Mouse (Mus musculus) right cerebral cortex, postnatal 10 days (tissue): Measurements from ENCODE around the gene Prss38.

Experiments used
- DNase-seq, 2 experiments: peaks; one replicate each; pipeline ENCODE4 v3.0.0; 2021; ENCODE audit warnings: low spot score in 2 of 2

Gene Prss38

DNA sequence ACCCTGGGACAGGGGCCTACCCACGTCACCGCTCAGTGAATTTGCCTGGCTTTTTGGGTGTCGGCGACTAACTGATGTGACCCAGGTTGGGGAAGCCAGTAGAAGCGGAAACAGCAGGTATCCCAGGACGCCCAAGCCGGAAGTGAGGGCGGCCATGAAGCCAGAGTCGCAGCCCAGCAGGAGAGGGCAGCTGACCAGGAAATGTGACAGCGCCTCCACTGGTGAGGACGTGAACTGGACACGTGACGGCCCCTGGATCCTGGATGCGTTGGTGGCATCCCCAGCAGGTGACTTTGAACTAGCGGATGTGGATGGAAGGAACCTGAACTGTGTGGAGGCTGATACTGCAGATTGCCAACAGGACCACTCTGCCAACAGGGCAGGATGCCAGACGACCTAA lies at the start of gene Prss38:
Prss38 (minus strand) TSS at position 183 of the 400 bp plus-strand sequence.
- DNase-seq, result no peak

DNA sequence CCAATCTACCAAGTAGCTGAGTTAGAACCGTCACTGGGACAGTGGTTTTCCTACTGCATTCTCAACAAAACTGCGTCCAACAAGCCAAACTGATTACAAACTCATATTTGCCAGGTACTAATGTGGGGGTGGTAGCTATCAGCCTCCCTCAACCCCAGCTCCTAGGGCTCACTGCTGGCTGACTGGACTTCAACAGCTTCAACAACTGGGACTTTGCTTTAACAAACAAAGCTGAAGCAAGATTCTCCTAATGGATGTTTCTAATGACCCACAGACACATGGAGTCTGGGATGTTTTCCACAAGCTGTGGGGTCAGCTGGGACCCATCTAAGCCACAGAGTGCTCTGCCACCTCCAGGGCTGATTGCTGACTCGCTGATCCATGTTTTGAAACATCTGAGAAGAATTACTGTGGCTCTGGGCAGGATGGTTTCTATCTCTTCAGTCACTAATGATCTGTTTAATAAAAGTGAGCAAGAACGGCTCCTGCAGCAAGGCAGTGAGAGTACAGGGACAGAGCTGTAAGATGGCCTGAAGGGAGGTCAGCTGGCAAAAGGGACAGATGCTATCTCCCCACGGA lies 47.6 kb upstream of the Prss38 start:
- no peak for DNase-seq

DNA sequence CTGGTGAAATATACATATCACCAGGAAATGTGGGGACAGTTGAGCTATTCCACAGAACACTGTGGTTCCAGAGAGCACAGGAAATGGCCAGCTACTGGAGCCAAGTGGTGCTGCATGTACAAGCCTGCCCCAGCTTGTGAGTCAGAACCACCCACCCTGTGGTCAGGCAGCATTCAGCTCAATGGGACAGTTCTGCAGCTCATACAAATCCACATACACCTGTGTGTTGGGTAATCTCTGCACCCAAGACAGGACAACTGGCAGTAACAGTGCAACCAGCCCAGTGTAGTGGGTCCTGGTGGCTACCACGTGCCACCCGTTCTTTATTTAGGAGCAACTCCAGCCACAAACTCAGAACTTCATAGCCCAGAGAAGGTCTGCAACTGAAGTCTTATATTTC lies 46.5 kb upstream of the Prss38 start:
- no peak for DNase-seq

DNA sequence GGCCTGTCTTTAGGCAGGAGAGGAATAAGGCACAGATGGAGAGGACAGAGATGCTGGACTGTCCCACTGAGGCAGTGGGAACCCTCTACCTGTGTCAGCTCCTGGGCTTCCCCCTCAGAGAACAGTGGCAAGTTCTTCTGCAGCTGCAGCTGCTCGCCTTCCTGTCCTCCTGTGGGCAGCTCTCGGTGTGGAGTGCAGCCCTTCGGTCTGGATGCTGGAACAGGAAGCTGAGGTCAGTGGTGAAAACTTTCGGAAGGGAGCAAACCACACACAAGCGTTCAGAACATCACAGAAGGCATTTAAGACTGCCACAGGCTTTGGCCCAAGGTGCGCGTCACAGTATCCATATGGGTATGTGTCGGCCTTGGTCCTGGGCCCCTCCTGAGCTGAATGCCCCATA lies 46.0 kb upstream of the Prss38 start:
- DNase-seq, result no peak

DNA sequence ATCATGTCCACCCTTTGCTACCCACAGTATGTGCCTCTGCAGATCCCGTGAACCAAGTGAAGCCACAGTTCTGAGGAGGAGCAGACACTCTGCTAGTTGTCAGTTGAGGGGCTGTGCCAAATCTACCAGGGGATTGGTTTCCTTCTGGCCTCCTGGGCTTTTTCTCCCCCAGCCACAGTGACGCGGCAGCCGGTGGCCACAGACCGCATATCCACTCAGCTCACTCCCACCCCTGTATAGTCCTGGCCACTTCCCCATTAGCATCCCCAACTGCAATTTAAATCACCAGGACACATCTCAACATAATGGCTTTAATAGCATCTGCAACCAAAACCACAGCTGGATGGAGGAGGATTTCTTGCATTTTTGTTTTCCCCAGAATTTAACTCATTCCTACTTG lies 43.3 kb upstream of the Prss38 start:
- no peak for DNase-seq

DNA sequence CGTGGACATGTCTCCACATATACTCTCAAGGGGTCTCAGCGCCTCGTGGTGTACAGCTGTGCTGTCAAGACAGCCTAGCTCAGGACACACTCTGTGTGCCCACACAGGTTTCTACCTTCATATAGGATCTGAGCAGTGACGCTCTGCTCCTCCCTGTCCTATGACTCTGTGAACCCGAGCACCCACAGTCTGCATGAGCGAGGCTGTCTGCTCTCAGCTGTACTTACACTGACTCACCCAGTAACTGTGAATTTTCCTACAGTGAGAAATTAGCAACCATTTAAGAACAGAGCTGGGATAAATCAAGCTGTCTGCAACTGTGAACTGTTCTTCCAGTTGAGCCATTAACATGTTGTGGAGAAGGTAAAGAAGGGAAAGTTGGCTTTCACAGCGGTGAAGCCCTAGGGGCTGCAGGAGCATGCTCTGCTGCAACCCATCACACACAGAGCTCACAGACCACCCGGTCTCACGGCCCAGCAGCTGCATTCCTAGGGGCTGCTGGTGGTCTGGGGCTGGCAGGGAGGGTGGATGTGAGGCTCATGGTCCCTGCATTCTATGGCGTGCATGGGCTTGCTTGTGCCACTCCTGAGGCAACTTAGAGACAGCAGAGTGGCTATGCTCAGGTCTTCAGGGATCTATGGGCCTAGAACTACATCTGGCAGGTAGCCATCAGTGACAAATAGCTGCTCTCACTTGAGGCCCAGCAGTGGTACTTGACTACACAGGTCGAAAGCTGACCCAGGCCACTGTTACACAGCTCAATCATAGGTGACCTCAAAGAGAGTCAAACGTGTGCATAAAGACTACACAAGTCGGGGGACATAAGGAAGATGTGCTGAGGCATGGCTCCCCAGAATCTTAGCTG lies 37.8 kb upstream of the Prss38 start:
- DNase-seq, result no peak

DNA sequence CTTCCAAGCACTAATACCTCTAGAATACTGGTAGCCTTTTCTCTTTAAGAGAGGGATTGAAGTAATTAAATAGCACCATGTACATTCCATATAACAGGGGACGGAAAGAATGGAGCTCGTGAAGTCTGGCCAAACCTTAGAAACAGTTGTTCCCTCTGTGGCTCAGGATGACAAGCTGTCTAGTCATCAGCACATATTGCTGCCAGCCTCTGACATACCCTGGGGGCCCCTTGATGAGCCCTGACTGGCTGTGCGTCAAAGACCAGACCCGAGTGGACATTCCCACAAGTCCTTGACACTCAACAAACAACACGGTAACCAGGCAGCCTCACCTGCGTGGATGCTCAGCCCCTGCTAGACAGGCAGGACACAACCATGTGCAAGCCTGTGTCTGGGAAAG lies 36.6 kb upstream of the Prss38 start:
- DNase-seq, result no peak

DNA sequence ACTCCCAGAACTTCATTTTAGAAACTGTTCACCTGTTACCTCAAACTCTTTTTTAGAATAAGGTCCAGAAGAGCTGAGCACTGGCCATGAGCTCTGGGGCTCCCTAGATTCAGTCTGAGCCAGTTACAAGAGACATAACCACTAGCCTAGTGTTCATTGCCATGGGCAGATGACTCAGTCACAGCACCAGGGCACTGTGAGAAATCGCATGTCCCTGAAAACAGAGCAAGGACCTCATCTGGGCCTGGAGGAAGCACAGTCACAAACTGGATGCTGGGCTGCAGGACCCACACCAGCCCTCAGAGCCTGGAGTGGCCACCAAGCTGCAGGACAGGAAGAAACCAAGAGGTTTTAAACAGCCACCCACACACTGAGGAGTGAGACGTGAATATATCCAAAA lies 35.4 kb upstream of the Prss38 start:
- no peak for DNase-seq

DNA sequence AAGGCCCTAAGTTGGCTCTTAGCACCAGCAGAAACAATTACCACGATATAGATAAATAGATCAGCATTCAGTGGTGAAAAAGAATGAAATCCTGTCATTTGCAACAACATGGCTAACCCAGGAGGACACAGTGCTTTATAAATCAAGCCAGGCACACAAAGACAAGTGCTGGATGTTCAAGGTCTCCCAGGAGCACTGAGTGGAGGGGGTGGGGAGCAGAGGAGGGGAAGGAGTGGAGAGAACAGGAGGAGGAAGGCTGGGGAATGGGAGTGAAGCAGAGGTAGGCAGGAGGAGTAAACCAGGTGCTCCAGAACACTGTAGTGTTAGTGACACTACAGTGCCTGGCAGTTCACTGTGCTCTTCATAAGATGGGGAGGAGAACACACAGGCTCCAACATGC lies 30.3 kb upstream of the Prss38 start:
- DNase-seq, result no peak

DNA sequence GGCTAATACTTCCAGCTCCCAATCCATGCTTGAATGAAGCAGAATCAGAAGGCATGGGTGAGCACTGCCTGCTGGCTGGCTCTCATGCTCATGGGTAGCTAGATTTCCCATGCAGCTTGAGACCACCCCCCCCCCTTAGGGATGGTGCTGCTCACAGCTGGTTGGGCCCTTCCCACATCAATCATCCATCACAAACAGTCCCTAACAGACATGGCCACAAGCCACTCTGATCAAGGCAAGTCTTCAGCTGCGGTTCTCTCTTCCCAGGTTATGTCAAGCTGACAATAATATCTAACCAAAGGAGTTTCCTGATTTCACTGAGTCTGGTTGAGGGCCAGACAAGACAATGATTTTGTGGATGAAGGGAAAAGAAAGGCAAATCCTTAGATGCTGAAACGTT lies 25.4 kb upstream of the Prss38 start:
- no peak for DNase-seq

DNA sequence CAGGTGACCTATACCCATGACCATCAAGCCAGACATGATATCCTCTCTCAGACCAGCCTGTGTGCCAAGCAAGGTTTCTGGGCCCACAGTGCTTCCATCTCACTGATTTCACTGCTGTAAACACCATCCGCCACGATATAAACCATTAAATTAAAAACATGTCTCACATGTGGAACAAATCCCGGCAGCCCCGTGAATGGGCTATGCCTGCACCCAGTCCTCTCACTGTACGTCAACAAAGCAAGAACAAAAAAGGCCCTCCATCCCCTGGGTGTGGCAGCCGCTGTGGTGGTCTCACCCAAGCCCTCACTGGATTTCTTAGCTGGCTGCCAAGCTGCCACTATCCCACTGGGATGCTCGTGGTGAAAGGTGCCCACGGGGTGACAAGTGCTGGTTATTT lies 24.4 kb upstream of the Prss38 start:
- DNase-seq, result no peak

DNA sequence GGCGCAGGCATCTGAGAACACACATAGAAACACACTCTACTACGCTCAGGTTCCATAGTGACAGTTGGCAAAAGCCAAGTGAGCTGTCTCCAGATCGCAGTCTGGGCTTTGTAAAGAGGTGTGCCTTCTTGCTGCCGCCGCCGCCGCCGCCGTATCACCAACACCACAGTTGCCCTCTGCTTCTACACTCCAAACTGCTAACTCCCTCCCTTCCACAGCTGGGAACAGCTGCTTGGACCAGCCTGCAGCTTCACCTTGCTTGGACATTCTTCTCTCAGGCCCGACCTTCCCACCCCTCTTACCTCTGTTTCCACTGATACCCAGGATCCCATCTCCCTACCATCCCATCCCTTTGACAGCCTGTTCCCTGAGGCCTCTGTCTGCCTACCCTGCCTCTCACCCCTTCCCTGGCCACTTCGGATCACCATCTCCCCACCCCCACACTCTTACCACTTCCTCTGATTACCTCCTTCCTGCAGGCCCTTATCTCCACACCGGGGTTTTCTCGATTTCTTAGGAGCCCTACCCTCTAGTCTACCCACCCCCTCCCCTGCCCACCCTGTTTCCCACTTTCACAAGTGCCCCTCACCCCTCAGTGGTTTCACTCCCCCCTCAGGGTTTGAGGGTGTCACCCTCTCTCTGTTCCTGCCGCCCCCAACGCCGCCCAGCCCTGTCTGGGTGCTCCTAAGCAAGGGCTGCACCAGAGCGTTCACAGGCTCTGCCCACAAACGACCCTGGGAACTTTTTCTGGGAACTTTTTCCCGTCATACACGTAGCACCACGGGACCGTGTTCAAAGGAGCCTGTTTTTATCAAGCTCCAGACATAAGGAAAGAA lies 22.3 kb upstream of the Prss38 start:
- DNase-seq, result no peak

DNA sequence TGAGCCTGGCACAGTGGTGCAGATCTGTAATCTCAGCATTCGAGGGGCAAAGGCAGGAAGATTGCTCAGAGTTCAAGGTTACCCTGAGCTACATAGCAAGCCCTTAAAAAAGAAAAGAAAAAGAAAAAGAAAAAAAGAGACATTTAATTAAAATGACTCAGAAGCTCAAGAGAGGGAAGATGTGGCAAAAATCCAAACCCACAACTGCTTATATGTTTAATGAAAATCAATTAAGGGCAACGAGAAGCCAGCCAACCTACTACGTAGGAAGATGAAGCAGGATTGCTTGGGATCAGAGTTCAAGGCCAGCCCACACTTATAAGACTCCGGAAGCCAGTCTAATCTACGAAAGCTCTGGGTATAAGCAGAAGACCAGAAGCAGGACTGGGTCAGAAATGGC lies 19.0 kb upstream of the Prss38 start:
- DNase-seq, result no peak

DNA sequence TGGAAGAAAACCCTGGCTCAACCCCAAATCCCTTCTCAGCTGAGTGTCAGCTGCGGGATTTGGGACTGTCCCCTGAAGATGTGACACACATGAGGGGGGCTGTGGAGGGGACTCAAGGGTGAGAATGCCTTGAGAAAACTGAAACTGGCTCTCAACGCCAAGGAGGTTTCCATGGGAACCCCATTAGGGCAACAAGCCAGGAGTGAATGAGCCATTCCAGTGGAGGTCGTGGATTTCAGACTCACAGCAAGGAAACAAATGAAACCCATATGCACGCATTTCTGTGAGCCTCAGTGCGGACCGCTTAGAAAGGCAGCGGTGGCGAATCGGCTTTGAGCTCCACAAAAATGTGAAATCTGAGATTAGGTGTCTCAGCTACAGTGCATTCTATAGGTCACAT lies 18.1 kb upstream of the Prss38 start:
- peak; percentile 74 to 76 for DNase-seq

DNA sequence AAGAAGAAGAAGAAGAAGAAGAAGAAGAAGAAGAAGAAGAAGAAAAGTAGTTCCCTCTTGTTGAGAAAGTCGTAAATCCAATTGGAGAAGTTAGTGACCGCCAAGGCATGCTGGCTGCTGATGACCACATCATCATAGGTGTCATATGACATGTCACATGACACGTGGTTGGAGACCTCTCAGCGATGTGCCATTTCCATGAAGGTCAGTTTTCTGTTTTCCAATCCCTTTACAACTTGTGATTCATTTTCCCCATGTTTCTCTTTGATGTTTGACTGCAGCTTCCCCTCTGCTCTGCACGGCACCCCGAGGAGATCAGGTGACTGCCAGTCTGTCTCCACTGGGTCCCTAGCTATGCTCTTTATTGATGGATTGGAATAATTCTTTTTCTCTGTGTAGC lies 16.8 kb upstream of the Prss38 start:
- no peak for DNase-seq

DNA sequence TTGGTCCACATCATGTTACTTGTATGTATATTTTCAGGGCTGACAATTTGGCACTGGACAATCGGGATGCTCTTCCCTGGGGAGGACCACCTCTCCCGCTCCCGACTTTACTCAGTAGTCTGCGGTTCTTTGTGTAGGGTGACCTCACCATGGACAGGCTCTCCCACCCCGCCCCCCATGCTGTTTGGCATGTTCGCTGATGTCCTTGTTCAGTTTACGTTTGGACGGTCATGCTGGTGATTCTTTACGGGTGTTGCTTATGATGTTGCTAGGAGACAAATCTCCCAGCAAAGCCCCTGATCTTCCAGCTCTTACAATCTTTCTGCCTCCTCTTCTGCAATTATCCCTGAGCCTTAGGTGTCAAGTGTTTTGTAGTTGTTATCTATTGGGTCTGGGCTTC lies 15.0 kb upstream of the Prss38 start:
- no peak for DNase-seq

DNA sequence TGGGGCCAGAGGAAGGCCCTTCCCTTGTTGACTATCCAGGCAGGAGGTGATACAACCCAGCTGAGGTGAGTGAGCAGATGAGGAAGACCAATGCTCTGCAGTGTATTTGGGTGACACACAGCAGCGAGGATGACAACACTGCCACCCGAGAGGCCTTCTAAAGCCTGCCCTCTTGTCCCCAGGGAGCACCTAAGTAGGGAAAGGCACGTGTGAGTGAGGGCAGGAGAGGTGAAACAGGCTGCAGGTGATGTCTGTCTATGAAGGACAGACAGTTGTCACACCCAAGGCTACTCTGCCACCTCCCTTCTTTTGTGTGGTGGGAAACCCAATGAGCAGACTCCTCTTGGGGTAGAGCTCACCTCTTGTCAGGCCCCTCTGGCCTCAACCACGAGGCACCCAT lies 14.2 kb upstream of the Prss38 start:
- no peak for DNase-seq

DNA sequence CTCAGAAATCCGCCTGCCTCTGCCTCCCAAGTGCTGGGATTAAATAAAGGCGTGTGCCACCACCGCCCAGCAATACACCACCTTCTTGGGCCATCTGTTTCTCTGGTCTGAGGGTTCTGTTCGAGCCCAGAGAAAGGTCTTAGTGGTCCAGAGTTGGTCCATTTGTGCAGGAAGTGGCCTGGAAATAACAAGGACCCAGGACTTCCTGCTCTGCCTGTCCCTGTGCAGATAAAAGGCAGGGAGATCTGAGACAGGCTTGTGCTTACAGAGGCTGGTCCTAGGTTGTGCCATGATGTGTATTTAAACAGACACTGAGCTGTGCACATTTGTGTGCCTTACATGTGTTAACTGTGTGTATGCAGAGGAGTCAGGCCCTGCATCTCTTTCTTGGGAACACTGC lies 13.3 kb upstream of the Prss38 start:
- no peak for DNase-seq

DNA sequence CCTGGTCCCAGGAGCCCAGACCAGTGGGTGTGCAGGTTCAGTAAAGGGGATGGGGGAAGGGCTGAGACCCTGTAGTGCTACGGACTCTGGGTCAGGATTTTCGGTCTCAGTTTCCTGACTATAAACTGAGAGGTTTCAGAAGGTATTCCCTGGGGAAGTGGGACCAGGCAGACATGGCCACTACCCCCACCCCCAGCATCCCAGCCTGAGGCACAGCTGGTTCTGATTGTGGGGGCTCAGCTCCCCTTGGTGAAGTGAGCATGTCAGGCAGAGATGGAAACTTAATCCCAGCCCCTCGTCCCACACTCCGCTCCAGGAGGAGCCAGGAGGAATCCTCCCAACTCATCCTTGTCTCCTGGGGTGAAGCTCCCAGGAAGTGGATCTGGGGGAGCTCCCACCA lies 12.0 kb upstream of the Prss38 start:
- no peak for DNase-seq

DNA sequence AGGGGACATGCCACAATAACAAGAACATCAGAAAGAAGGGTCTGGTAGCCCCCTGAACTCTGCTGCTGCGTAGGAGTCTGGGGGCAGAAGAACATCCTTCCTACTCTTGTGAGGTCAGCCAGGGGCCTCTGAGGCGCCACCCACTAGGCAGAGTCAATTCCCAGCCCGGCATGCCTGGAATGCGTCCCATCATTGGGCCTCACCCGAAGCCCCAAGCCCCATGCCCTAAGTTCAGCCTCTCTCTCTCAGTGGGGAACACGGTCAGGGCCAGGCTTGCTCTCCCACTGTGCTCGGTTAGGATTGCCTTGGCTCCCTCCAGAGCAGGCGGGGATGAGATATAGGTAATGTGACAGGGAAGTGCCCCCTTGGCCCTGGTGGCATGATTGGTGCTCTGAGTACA lies 9.7 kb upstream of the Prss38 start:
- no peak for DNase-seq

DNA sequence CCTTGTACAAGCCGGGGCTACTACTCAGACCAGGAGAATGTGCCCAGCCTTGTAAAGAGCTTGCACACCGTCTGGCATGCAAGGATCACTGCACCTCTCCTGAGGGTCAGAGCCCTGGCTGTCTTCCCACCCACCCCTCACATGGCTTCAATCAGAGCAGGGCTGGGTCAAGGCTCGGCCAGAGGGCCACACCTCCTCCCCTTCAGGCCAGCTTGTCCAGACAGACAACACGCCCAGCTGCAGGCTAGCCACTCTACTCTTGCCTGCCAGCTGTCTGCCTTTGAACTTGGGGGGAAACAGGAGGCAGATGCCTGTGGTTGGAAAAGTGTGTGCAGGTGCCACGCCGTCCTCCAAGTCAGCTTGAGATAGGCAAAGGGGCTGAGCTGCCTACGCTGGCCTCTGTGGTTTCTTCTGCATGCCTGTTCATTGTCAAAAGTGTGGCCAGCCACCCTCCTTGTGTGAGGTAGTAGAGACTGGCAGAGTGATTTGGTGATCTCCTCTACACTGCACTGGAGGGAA lies 9.0 kb upstream of the Prss38 start:
- no peak for DNase-seq

DNA sequence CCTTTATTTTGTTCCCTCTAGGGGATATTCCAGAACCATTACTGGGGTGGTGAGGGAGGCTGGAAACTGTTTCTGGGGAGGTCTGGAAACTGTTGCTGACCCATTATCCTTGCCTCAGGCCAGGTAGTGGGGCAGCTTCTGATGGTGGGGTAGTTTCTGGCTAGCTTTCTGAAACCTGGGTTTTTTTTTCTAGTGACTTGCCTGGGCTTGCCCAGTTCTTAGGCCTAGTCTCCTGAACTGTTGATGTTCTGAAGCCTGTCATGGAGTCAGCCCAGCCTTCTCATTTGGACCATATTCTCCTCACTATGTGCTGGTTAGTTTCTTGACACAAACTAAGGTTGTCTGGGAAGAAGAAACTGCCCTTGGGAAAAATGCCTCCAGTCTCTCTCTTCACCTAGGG lies 4.1 kb upstream of the Prss38 start:
- no peak for DNase-seq

DNA sequence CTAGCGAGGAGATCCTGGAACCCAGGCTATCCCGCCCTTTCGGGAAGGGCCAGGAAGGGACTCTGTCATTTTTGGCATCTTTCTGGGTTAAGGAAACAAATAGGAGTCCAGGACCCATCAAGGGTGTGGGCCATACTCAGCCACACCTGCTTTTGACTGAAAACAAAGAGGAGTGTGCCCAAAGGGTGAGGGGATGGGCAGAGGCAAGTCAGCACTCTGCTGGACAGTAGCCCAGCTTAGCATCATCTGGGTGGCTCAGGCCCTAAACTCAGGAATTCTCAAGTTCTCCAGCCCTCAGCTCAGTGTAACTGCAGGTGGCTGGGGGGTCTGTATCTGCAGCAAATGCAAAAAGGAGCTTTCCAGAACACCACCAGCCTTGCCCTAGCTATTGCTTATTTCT lies 2.5 kb upstream of the Prss38 start:
- DNase-seq, result no peak
